Mouse (Mus musculus) gastrocnemius, postnatal 4 days (tissue): Measurements from ENCODE around the gene Ccer2. TPM values are rescaled to one million over a fixed set of nuclear protein-coding genes. Genes with fewer than 3 reads are reported as not detected.

ENCODE experiments used
- DNase-seq, 2 experiments: peaks; one replicate each; pipeline ENCODE4 v3.0.0; 2021 to 2022; ENCODE audit warnings: low spot score in 2 of 2, mixed read lengths in 2 of 2
- long read RNA-seq, 2 experiments: library from polyadenylated mRNA; stranded (forward); transcript quantifications; one replicate each; pipeline ENCODE4 v2.0.0; 2021
- total RNA-seq, 2 experiments: library from RNA; stranded (reverse); gene quantifications; 2 replicates each; pipeline ENCODE4 v1.2.3; 2021

The Ccer2 gene
- total RNA-seq = not detected
- long read RNA-seq, experiment 1 = 0 reads
- long read RNA-seq, experiment 2 = 0 reads

DNA sequence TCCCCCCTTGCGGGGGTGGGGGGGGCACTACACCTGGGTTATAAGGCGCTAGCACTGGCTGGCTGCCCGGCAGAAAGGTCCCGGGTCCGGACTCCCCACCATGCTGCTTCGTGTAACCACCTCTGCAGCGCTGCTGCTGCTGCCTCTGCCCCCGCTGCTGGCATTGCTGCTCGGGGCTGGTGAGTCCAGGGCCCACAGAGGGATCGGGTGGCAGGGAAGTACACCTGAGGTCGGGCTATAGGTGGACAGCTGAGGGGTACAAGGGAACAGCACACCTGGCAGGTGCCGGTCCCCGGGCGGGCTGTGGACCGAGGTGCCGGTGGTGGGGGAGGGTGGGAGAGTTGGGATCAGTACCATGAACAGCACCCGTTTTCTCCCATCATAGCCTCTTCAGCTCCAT, at the start of gene Ccer2:
Gene Ccer2 (plus strand): TSS at position 96 of the 400 bp plus-strand sequence.
- no peak for DNase-seq

DNA sequence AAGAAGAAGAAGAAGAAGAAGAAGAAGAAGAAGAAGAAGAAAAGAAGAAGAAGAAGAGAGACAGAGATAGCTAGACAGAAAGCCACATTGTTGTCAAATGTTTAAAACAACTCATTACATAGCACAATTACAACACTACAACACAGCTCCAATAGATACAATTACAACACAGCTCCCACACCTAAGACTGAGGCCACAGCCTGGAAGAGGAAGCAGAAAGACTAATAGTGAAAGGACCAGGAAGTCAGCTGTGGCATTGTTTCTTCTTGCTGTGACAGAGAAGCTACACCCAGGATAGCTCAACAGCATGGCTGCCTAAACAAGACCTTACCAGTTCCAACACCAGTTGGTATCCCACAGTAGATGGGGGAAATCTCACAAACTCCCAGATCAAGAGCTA, 46.5 kb upstream of the Ccer2 start:
- DNase-seq = no peak

DNA sequence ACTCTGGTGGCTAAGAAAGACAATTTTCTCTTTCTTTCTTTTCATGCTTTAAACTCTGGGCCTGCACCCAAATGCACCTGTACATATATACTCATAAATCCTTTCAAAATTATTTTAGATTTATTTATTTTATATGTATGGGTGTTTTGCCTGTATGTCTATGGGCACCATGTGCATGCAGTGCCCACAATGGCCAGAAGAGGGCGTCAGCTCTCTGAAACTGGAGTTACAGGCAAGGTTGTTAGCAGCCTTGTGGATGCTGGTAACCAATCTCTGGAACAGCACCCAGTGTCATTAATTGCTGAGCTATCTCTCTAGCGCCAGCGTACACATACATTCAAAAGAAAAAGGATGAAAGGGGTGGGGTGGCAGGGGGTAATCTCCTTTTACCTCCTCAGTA, 45.0 kb upstream of the Ccer2 start:
- no peak for DNase-seq

DNA sequence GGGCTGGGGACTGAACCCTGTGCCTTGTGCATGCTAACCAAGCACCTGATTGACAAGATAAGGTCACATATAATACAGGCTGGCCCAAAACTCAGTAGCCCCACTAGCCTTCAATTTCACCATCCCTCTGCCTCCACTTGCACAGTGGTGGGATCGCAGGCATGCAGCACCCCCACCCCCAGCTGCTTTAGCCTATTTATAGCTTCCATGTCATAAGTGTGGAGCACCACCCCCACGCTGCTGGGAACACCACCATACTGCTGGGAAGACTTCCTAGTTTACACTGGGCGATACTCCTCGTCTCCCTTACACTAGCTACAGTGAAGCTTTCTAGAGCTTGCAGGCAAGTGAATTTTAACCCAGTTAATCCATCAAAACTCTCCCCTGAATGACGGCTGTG, 41.3 kb upstream of the Ccer2 start:
- no peak for DNase-seq

DNA sequence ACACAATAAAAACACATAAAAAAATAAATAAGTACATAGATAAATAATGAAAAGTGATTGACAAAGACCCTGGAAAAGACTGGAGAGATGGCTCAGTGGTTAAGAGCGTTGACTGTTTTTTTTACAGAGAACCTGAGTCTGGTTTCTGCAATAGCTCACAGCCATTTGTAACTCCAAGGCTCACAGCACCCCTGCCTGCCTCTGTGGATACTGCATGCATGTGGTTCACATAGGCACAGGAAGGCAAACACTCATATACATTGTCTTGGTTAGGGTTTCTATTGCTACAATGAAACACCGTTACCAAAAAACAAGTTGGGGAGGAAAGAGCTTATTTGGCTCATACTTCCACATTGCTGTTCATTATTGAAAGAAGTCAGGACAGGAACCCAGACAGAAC, 40.4 kb upstream of the Ccer2 start:
- DNase-seq = no peak

DNA sequence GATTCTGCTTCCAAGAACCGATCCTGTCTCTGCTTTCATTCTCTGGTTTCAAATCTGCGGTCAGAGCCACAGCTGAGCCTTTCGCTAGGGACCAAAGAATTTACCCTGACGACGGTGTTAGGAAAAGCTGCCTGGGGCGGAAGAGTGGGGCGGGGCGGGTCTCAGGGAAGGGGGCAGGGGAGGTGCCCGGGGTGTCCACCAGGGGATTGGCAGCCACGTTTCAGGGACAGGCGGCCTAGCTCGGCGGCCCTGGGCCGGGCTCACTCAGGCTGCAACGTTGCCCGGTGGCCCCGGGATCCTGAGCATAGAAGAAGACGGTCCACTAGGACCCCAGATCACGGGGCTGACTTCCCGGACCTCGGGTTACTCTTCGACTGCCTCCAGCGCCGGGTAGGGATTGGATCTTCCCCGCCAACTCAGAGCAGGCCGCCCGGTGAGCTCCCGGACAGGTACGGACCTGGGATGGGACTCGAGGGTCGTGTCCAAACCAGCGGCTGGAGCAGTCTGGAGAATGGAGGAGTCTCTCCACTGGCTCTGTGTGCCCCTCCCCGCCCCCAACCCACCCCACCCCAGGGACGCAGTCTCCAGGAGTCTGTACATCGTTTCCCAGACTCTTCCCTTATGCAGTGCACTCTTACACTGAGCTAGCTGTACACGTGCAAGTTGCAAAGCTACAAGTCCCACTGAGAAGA, 39.2 kb upstream of the Ccer2 start, which contains the start of gene Fbxo17:
Gene Fbxo17 (plus strand): TSS at position 215 of the 692 bp plus-strand sequence.
- DNase-seq = peak; percentile 54 to 74

DNA sequence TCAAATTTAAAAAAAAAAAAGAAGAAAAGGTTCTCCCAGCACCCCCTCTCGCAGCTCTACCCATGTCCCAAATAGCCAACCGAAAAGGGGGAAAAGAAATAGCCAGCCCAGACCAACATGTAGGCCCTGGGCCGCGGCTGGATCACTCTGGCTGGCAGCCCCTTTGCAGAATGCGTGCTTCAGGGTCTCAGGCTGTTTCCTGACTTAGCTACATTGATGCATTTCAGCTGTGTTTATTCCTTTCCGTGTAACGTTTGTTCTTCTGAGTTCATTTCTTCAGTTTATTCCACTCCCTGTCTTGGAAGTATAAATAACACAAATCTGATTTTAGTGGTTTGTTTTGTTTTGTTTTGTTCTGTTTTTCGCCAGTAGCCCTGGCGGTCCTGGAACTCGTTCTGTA, 38.2 kb upstream of the Ccer2 start:
- DNase-seq = no peak

DNA sequence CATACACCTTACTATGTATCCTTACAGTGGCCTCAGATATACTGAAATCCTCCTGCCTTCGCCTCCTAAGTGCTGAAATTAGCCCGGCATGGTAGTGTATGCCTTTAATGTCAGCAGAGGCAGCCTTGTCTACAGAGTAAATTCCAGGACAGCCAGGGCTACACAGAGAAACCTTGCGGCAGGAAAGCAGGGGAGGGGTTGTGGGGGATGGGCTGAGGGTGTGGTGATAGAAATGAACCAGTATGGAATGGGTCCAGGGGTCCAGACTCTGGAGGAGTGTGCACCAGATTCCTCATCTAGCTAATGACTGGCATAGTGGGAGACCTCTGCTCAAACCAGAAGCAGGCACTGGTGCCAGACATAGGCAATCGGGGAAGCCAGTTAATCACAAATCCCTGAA, 36.8 kb upstream of the Ccer2 start:
- no peak for DNase-seq

DNA sequence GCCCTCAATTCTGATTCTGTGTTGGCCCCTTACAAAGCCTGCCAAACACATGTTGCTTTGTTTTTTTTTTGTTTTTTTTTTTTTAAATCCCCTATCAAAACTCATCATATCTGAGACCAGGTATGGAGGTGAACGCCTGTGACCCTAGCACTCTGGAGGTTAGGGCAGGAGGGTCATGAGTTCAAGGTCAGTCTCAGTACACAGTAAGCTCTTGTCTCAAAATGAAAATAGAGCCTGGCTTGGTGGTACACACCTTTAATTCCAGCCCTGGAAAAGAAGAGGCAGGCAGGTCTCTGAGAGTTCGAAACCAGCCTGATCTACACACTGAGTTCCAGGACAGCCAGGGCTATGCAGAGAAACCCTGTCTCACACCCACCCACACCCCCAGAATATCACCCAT, 36.3 kb upstream of the Ccer2 start:
- DNase-seq = no peak

DNA sequence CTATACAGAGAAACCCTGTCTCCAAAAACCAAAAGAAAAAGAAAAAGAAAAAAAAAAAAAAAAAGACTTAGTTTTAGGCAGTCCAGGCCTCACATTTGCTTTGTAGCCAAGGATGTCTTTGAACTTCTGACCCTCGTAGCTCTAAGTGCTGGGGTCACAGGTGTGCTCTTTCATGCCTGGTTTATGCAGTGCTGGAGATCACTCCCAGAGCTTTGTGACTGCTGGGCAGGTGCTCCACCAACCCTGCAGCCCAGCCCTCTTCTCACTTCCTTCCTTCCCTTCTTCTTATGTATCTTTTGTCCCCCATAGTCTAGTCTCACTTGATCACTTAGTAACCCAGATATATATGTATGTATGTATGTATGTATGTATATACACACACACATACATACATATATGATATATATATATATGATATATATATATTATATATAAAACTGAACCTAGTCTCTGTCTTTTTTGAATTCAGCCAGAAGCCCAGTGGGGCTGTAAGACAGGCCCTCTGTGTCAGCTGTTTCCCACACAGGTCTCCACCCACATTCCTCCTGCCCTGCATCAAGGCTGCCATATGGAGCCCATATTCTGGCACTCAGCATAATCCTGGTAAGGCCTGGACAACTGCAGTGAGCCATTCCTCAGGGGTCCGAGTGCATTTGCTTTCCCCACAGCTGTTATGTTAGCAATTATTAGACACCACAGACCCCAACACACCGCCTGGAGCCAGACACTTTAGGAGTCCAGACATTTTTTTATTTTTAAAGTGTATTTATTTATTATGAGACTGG, 35.0 kb upstream of the Ccer2 start:
- no peak for DNase-seq

DNA sequence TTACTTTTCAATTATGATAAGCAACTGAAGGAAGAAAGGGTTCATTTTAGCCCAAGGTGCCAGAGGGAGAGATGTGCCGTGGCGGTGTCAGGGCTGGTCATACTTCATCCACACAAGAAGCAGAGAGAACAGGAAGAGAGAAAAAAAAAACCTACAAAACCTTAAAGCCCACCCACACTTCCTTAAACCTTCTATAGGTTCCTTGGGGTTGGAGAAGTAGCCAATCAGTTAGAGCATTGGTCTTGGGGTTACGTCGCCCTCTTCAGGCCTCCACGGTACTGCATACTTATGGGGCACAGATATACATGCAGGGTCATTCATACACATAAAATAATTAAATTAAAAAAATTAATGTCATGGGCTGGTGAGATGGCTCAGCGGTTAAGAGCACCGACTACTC, 33.9 kb upstream of the Ccer2 start:
- DNase-seq = no peak

DNA sequence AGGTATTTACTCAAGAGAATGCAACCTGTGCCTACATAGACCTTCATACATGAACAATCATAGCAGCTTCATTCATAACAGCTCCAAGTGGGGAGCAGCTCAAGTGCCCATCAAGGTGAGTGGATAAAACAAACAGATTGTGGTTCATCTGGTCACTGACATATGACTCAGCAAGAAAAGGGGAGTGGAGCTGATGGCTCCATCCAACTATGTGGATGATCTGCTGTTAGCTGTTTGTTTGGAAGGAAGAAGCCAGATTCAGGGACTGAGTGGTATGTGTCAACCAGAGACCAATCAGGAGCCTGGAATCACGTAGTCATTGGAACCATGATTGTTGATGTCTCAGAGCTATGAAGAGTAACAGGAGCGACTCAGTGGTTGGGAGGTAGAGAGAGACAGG, 31.4 kb upstream of the Ccer2 start:
- no peak for DNase-seq

DNA sequence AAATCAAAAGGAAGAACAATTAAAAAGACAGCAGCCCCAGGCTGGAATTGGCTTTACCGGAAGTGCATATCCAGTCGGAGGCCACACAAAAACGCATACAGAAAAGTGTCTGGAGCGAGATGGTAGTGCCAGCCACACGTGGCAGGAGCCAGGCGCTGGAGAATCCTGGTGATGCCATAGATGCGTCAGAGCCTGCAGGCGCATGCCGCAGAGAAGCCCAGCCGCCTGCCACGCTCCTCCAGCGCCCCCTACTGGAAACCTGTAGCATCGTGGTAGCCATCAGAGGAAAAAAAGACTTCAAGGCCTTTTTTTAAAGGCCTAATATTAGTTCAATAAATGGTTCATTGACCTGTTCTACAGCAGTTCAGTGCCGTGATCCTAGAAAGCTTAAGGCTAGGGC, 29.4 kb upstream of the Ccer2 start:
- peak; percentile 62 to 75 for DNase-seq

DNA sequence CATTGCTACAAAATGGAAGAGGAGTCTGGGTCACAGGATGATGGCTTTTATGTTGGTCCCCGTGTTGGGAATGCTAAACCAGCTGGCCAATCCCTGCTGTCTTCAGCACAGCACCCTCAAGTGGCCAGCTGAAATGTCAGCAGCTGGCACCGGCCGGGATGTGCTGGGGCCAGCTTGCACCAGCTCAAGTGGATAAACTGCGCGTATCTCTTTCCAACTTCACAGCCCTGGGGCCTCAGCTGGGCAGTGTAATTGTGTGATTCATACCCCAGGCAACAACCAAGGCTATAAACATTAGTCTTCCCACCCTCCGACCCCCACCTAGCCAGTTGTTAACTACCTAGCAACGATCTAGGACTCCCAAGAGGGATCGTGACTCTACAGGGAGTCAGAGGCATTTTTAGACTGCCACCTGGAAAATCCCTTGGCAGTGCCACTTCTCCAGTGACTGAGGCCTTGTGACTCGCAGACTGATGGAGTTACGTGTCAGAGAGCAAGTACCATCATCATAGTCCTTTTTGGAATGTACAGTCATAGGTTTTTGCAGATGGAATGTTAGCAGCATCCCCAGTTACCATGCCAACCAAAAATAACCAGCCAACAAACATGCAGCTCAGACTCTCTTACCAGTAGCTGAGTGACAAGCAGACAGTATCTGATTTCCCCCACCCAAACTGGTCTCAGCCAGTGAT, 28.2 kb upstream of the Ccer2 start:
- DNase-seq = no peak

DNA sequence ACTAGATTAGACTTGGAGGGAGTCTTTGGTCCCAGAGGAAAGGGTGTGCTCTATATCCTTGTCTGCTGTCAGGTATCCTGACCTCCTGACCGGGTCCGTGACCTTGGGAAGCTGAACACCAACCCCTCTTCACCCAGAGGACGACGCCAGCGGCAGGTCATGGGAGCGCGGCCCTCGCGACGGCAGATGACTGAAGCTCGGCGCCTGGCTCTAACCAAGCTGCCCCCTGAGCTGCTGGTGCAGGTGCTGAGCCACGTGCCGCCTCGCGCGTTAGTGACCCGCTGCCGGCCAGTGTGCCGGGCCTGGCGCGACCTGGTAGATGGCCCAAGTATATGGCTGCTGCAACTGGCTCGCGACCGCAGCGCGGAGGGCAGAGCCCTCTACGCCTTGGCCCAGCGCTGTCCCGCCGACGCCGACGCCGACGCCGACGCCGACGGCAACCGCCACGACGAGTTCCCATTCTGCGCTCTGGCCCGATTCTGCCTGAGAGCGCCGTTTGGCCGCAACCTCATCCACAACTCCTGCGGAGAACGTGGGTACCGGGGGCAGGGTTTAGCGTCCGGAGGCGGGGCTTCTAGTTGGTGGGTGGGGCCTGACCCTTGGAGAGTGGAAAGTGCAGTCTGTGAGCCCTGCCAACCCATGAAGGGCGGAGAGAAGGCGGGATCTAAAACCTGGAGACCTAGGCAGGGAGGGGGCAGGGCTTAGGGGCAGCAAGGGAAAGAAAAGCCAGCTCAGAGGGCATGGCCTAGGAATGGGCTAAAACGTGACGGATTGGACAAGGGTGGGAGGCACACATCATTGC, 23.4 kb upstream of the Ccer2 start:
- DNase-seq = peak; percentile 42 to 51

DNA sequence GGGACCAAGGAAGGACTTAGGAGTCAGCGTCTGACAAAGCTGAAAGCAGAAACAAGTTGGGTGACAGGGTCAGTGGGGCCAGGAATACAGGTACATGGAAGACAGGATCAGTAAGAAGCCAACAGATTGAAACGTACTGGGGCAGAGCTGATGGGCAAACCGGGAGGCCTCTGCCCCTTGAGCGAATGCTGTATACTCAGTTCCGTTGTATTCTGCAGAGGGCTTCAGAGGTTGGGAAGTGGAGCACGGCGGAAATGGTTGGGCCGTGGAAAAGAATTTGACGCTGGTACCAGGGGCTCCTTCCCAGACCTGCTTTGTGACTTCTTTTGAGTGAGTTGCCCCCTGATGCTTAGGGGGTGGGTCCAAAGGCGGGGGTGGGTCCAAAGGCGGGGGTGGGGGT, 22.8 kb upstream of the Ccer2 start:
- no peak for DNase-seq

DNA sequence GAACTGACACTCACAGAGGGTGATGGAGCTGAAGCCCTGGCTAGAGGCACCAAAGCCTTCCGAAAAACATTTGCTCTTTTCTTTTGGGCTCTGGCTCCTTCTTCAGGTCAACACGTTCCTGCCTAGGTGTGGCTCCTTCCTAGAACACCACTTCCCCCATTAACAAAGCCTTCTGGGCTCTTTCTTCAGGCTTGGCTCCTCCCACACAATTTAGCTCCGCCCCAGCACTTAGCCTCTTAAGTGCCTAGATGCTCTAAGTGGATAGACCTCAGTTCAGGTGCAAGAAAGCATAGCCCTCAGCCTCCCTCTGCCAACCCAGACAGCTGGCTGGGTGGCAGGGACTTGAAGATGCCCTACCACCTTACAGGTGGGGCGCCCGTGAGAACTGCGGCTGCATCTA, 20.3 kb upstream of the Ccer2 start:
- DNase-seq = no peak

DNA sequence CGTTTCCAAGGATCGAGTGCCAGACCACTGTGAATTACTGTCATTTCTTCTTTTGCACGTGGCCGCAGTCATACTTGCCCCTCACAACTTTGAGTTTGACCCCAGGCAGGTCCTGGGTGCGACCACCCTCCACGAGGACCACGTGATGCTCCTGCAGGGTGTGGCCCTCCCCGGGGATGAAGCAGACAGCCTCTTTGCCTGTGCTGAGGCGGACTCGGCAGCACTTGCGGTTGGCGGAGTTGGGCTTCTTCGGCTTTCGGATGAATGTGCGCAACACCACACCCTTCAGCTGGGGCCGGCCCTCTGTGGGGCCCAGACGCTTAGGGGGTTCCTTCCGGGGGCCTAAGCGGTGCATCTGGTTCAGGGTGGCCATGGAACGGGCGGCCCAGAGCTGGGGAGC, 16.1 kb upstream of the Ccer2 start:
- DNase-seq = no peak

DNA sequence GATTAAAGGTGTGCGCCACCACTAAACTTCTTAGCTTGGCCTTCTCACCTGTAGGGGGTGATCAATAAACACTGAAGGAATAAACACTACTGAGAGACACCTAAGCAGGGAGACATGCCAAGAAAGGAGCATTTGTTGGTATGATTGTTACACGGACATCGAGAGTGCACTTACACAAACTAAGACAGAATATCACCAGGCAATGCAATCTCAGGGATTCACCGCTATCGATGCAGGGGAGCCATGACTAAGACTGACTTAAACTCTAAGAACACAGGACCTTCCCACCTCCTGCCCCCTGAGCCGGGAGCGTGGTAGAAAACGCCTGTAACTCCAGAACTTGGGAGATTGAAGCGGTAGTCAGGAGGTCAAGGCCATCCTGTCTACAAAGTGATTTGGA, 15.0 kb upstream of the Ccer2 start:
- DNase-seq = no peak

DNA sequence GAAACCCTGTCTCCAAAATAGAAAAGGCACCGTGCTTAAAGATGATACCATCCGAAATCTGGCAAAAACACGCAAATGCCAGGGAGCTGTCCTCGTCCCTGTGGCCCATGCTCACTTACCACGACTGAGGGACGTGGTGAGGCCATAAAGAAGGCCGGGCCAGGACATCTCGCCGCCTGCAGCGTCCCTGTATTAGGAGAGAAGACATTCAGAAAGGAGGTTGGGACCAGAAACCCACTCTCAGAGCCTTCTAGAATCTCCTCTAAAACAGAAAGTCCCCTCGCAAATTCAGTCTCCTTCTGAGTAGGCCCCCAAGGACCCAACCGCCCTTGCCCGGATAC, 14.6 kb upstream of the Ccer2 start:
- DNase-seq = no peak

DNA sequence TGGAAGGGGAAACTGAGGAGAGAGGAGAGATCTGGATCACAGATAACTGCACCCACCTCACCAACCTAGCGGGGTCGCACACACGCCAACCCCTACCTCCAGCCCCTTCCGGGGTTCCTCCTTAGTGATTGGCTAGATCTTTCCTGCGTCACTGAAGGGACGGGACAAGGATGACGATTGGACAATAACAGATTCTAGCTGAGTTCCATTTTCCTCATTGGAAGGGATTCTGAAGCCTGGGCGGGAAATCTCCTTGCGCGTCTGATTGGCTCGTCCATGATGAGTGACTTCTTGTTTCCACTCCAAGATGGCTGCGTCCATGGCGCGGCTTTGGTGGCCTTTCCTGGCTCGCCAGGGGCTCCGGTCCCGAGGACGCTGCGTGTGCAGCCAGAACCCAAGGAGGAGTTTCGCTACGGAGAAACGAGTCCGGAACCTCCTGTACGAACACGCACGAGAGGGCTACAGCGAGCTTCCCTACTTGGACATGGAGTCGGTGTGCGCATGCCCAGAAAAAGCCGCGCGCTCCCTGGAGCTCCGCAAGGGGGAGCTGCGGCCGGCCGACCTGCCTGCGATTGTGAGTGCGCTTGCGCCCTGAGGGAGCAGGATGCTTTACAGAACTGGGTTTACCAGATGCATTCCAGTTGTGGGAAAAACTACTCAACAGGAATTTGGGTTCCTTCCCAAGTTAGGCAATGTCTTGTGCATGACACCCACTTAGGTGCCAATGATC, 14.1 kb upstream of the Ccer2 start, which contains the start of the genes Mrps12 and Sars2:
Gene Mrps12 (minus strand): TSS at position 112 of the 730 bp plus-strand sequence.
Gene Sars2 (plus strand): TSS at position 284 of the 730 bp plus-strand sequence.
- peak; percentile 91 to 92 for DNase-seq
